Mouse (Mus musculus): ENCODE results near the gene Cuedc2.

Gene Cuedc2

DNA sequence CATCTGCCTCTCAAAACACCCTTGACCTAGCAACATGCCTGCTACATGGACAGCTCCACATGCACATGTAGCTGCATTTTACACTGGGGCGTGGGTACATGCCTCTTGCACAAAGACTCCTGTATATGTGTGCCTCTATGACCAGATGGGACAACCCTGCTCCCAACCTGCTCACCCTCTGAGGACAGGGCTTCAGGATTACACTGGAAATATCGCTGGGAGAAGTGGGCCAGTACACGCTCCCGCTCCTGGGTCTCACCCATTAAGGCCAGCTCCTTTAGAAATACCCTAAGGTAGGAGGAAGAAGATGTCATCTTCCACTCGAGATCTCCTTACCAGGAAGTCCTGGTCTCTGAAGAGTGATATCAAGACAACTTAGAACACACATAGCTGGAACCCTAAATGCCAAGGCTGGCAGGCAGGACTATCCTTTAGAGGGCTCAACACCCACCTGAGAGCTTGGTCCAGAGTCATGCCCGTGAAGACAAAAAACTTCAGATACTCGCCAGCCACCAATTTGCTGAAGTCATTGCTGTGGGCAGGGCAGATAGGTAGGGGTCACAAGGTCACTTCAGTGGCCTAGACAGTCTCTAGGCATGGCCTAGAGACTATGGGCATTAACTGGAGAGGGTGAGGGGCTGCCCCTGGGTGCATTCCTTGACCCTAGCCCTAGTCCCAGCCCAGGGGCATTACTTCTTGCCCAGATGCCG, 18.3 kb downstream of the Cuedc2 start:
- no peak for DNase-seq

DNA sequence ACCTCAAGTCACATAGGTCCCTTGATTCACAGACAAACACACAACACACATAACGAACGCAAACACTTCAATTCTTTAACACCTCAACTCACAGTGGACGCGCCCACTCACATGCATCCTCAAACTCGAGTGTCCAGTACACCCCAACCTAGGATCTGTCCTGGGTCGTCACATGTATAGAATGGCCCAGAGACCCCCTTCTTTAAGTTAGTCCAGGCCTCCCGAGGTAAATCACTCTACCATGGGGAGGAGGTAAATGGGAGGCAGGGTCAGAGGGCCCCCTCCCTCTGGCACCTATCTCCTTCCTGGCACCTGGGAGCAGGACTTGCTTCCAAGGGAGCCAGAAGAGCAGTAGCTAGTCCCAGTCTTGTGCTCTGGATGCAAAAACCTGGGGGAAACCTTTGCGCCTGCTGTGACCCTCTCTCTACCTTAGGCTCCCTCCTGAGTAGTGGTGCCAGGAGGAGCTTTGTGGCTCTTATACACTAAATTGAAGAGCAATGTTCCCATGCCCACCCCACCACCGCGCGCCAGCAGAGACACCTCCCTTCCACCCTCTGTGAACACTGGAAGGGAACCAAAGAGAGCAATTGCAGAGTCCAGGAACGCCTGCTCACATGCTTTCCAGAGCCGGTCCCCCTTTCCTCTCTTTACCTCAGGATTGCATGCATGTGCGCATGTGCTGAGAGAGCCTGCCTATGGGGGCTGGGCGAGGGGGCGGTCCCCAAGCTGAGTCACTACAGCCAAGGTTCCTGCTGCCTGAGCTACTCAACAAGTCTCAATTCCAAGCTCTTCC, 19.7 kb downstream of the Cuedc2 start:
- DNase-seq, result peak; percentile 45

DNA sequence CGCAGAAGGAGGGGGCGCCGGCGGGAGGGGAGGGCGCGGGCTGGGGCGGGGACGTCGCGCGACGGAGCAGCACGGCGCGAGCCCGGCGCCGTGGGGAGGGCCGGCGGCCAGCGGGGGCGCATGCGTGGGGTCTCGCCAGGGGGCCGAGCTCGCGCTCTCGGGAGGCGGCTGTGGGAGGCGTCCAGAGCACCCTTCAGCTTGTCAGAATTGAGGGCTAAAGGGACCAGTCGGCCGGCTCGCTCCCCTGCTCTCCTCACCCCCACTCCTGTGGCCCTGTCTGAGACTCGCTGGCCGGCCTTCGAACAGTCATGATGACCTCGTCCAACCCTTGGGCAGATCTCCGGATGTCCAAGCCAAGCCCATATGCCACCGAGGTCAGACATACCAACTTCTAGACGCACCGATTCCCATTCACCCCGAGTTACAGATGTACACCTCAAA, 20.5 kb downstream of the Cuedc2 start:
- DNase-seq, result no peak

DNA sequence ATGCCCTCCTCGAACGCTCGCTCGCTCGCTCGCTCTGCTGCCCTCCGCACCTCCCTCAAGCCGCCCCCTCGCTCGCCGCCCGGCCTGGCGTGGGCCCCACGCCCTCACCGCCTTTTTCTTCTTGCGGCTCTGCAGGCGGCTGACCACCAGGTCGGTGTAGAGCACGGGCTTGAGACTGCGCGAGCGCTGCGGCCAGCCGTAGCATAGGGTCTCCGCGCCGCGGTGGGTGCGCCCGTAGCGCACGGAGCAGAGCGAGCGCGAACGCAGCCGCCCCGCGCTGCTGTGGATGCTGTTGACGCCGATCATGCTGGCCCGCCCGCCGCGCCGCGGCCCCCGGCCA, 21.0 kb downstream of the Cuedc2 start:
- no peak for DNase-seq

DNA sequence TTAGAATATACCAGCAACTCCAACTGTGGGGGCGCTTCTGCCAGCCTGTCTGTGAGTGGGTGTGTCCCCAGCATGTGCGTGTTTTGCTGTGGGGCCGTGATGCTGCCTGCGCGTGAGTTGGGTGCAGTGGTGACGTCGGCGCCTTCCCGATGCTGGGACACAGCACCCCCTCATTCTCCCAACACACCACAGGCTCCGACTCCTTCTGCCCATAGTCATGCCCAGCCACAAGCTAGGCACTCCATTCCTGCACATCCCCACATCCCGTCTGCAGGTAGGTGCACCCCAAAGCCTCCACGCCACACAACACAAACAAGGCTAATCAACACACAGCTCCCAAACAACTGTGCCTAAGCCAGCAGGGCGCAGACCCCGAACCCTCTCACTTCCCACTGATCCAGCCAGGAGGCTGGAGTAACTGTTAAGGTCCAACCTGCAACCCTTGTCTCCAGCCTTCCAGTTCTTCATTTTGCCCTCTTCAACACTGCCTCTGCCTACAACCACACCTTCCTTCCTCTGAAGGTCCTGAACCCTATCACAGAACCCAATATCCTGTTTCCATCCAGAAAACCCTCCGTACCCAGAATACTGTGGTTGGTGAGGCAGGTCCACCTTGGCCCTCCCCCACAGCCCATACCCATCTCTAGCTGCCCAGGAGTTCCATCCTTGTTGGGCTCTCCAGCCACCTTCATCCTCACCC, 21.5 kb downstream of the Cuedc2 start:
- DNase-seq, result no peak

DNA sequence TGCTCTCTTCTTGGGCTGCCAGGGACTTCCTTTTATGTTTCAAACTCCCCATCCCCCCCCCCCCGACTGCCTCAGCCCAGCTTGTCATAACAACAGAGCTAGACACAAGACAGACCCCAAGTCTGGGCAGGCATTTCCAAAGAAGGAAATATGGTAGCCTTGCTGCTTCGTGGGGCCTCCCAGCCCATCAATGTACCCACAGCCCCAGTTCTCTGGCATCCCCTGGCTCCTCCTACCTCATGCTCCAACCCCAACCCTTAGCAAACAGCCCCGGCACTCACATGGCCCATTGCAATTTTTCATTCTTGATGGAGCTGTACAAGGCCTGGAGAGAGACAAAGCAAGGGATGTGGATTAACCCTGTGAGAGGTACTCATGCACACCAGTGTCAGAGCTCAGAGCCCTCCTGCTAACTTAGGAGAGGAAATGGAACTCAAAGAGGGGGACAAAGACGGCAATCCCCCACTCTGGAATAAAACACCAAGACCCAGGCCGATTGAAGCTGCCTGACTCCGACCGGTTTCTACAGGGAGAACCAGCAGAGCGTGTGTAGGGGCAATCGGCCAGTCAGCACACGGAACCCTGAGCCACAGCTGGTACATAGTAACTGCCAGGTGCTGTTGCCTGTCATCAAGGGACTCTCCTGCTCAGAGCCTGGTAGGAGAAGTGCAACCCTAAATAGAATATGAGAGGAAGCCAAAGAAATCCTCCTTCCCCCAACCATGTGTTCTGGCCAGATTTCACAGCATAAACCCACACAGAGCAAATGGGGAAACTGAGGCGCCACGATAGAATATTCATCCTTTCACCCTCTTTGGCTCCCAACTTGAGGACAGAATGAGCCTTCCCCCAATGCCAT, 22.5 kb downstream of the Cuedc2 start:
- no peak for DNase-seq

DNA sequence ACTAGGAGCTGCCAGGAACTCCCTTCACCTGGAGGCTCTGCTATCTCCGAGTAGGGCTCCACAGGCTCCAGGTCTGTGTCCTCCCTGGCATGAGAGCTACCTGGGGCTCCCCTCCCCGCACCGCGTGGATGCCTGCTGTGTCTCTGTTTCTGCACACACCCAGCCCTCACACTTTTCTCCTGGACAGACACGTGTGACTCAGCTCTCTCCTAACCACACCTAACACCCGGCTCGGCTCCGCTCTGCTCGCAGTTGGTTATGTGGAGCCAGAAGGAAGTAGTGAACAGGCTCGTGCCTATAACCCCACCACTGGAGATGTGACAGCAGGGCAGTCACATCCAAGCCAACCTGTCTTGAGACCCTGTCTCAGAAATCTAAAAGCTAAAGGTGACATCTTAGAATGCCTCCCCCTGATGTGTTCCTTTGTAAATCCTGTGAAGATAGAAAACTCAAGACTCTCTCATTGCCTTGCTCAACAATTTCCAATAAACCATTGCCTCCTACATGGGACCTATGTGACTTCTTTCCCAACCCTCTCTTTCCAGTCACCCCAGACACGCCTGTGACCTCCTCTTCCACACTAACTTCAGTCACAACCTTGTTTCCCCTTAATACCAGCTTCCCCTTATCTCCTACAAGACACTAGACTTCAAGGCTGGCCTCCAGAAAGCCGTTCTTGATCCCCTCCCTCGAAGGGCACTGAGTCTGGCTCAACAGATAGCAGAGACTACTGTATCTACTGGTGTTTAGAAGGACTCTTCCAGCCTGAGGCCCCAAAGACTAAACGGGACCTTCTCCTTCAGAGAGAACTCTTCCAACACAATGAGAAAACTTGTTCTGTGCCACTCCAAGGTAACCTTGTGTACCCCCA, 23.4 kb downstream of the Cuedc2 start:
- DNase-seq, result no peak

DNA sequence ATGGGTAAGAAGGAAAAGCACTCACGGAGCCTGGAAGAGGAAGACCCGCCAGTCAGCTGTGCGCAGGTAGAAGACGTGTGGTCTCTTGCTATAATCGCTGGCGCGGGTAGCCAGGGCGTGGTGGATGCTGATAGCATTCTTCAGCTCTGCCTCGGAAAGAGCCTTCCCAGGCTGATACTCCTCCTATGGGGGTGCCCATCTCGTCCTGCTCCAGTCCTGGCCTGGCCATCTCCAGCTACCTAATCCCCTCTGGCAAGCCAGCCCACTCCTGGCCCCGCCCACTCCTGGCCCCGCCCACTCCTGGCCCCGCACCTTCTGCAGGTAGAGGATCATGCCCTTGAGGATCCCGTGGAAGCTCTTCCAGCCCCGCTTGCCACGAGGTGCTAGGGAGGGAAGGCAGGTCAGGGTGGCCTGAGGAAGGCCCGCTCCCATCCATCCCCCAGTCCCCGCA, 24.3 kb downstream of the Cuedc2 start:
- no peak for DNase-seq

DNA sequence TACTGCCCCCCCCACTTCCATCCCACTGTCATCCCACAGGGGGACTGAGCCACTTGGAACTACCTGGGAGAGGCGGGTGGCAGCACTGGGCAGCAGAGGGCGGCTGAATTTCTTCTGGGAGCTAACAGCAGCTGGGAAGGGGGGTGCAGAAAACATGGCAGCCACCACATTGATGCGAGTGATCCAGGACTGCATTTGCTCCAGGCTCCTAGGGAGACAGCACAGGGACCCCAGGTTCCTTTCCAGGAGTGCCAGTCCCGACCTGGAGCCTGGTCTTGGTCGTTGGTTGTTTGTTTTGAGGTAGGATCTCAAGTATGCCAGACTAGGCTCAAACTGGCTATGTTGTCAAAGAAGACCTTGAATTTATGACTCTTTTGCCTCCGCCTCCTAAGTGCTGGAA, 24.9 kb downstream of the Cuedc2 start:
- no peak for DNase-seq

DNA sequence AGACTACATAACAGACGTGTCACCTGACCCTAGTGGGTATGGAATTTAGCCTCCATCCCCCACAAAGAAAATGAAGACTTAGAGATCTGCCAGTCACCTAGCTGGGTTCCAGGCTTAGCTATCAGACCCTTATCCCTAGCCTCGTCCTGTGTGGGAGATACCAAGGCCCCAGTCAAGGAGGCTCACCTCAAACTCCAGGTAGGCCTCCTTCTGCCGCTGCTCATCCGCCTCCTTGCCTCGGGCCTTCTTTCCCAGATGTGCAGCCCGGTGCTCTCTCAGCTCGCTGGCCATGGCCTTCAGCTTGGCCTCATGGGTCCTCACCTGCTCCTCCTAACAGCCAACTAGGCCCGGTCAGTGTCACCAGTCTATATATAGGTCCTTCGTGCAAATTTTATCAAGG, 25.4 kb downstream of the Cuedc2 start:
- no peak for DNase-seq

DNA sequence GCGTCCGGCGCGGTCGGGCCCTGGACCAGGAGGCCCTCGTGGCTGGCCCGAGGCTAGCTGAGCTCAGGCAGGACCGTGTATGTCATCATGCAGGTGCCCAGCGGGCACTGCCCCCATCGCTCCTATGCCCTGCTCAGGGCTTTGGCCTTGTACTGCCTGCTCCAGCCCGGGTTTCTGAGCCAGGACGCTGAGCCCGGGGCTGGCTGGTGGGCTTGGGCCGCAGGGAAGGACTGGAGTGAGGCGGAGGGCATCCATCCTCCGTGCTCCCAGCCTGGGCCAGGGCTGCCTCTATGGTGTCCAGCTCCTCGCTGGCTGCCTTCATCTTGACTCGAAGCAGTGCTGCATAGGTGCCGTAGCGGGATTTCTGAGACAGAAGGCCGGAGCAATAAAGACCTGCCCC, 25.9 kb downstream of the Cuedc2 start:
- DNase-seq, result no peak

DNA sequence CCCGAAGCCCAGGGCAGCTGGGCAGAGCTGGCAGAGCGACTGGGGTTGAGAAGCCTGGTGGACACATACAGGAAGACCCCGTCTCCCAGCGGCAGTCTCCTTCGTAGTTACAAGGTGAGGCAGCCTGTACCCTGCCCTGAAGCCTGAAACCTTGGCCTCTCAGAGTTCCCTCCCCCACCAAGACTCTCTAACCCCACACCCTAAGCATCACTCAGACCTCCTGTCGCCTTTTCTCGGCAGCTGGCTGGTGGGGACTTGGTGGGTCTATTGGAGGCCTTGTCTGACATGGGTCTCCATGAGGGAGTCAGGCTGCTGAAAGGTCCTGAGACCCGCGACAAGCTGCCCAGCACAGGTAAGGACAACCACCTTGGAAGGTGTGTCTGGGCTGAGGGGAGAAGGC, 27.2 kb downstream of the Cuedc2 start:
- DNase-seq, result no peak

DNA sequence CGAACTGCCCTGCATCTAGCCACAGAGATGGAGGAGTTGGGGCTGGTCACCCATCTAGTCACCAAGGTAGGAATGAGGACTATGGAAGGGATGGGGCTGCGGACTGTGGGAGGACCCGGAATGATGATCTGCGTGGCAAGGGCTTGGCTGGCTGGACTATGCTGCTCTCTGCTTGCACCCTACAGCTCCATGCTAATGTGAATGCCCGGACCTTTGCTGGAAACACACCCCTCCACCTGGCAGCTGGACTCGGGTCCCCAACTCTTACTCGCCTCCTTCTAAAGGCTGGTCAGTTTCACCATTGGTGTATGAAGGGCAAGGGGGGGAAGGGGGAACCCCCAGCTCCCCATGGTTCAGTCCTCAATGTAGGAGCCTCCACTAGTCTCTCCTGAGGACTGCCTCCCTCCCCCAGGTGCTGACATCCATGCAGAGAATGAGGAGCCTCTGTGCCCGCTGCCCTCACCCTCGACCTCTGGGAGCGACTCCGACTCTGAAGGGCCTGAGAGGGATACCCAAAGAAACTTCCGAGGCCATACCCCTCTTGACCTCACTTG, 28.1 kb downstream of the Cuedc2 start:
- DNase-seq, result no peak

DNA sequence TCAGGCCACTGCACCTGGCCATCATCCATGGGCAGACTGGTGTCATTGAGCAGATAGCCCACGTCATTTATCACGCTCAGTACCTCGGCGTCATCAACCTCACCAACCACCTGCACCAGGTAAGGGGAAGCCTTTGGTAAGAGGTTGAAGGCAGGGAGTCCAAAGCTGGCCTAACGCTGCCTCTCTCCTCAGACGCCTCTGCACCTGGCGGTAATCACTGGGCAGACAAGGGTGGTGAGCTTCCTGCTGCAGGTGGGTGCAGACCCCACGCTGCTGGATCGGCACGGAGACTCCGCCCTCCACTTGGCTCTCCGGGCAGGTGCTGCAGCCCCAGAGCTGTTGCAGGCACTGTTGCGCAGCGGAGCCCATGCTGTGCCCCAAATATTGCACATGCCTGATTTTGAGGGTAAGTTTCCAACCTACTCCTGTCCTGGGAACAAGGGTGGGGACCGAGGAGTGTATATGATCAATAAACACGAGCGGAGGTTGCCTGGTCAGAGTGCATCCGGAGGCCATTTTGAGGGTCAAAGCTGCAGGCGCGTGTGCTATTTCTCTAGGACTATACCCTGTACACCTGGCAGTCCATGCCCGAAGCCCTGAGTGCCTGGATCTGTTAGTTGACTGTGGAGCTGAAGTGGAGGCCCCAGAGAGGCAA, 28.7 kb downstream of the Cuedc2 start:
- DNase-seq, result no peak

DNA sequence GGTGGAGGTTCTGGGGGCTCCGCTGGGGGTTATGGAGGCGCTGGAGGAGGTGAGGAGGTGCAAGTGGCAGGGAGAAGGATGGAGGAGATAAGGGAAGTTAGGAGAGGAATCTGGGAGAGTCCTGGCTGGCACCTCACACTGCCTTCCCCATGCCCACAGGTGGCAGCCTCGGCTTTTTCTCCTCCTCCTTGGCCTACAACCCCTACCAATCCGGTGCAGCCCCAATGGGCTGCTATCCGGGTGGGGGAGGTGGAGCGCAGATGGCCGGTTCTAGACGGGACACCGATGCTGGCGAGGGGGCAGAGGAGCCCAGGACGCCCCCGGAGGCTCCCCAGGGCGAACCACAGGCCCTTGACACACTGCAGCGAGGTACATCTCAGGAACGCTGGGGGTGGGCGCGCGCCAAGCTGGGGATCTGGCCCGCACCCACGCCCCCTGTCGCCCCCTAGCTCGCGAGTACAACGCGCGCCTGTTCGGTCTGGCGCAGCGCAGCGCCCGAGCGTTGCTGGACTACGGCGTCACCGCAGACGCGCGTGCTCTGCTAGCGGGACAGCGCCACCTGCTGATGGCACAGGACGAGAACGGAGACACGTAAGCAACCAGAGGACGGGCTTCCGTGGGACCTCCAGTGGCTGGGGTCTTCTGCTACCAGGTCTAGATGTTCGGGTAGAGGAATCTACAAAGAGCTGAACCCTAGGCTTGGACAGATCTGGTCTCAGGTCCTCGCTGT, 29.6 kb downstream of the Cuedc2 start:
- DNase-seq, result peak; percentile 76

DNA sequence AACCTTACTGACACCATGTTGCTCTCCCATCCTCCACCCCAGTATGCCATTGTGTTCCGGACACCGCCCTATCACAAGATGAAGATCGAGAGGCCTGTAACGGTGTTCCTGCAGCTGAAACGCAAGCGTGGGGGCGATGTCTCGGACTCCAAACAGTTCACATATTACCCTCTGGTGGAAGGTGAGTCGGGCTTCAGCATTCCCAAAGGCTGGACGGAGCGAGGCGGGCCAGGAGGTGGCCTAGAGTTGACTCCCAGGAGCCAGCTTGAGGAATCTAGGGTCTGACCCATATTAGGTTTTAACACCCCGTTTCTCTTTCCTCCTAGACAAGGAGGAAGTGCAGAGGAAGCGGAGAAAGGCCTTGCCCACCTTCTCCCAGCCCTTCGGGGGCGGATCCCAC, 30.2 kb downstream of the Cuedc2 start:
- DNase-seq, result no peak

DNA sequence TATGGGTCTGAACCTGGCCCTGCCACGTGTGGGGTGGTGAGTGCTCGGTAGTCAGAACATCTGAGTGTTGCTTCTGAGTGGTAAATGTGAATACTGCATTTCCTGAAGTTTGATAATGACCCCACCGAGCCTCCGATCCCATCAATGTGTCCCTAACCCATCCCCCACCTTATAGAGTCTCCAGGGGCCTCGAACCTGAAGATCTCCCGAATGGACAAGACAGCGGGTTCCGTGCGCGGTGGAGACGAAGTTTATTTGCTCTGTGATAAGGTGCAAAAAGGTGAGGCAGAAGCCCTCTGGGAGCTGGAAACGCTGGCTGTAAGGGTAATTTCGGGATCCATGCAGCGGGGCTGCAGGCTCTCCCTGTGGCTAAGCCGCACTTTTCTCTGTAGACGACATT, 30.7 kb downstream of the Cuedc2 start:
- DNase-seq, result no peak

DNA sequence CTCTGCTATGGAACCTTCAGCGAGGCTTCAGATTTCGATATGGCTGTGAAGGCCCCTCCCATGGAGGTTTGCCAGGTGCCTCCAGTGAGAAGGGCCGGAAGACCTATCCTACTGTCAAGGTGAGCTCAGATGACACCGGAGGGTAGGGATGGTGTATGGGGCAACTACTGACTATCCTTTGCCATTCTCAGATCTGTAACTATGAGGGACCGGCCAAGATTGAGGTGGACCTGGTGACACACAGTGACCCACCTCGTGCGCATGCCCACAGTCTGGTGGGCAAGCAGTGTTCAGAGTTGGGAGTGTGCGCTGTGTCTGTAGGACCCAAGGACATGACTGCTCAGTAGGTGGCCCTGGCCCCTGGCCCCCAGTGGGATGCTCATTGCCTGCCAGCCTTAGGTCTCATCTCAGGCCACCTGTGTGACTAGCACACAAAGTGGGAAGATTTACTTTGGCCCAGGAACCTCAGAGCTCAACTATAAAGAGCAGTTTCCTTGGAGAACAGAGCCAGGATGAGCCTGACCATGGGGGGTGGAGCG, 31.7 kb downstream of the Cuedc2 start:
- DNase-seq, result no peak

DNA sequence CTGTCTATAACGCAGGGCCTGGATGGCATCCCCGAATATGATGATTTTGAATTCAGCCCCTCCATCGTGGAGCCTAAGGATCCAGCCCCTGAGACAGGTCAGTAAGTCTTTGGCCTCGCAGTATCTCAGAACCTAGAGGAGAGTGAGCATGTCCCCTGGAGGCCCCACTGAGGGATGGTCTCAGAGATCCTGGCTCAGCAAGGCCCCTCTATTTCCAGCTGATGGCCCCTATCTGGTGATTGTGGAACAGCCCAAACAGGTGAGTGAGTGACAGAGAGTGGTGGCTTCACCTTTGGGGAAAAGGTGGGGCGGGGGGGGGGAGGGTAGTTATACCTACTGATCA, 32.3 kb downstream of the Cuedc2 start:
- DNase-seq, result no peak

Data from kidney, adult 9 months (tissue).